Mouse (Mus musculus) cerebellum, adult 18-20 months (tissue): ENCODE data around the gene Olfr1465.

Source experiments
- DNase-seq, 2 experiments: peaks; one replicate each; pipeline ENCODE4 v3.0.0; 2021

The Olfr1465 gene

DNA sequence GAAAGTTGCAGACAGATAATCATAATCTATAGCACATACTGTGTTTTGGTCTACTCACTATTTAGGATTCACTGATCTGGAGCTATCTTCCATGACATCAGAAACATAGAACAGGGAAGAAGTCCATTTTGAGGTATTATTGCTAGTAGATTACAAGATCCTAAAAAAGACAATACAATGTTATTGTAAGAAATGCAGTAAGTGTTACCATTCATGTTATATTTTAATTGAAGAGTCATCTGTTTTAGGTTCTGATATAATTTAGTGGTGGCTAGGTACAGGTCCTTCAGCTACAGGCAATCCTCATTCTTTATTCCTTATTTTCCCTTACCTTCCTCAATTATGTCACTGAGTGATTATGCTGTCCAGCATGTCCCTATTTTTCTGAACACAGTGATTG lies at the start of gene Olfr1465:
Gene Olfr1465, minus strand, starts transcription at position 101 of the 400 bp plus-strand sequence.
- DNase-seq: no peak

DNA sequence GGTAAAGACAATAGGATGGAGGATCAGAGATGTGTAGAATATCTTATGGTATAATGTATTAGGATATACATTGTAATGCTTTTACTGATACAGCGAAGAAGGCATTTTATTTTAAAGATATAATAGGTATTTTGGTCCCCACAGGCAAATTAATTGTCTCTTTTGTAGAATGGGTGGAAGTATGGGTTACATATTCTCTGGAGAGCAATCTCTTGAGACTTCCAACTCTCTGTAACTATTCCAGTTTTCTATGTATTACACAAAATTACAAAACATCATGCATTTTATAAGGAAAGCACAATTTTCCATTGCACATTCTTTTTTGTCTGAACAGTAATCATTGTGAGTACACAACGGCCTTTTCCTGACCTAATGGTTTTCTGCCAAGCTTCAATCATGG lies 46.6 kb upstream of the Olfr1465 start, which contains the start of gene Olfr1467:
Gene Olfr1467, plus strand, starts transcription at position 301 of the 400 bp plus-strand sequence.
- DNase-seq: no peak

DNA sequence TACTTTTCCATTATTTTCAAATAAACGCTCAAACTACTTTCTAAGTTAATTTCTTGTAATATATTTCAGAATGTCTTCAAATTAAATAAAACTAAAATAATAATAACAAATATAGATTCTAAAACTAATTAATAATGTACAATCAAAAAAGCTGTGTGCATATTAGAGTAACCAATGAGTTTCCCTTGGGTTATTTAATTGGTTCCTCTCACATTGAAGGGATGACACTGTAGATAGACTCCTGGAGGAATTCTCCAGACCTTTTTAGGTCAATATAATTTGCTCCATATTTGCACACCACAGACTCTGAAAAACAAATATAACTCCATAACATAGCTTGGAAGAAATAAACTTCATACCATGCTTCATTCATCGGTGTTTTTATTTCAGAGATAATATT lies 23.2 kb upstream of the Olfr1465 start, which contains the start of gene Olfr1466:
Gene Olfr1466, plus strand, starts transcription at position 301 of the 400 bp plus-strand sequence.
- DNase-seq: no peak
